Mouse (Mus musculus): ENCODE results near the gene Usp45. TPM values are rescaled to one million over a fixed set of nuclear protein-coding genes. Genes with fewer than 3 reads are reported as not detected.
"Not testable (repeated sequence)": the region's sequence is repeated elsewhere in the genome, so short reads cannot be mapped to it uniquely, and the experiment has no call there.

The Usp45 gene
- total RNA-seq (2021): 10 to 100 TPM; 16.2 to 18.9 TPM
- long read RNA-seq, experiment 1, partial matches to known transcripts: 0 of 6 reads
- long read RNA-seq, experiment 1, other reads (novel, unspliced or antisense): 6 of 6 reads
- long read RNA-seq, experiment 2, partial matches to known transcripts: 2 of 5 reads
- long read RNA-seq, experiment 2, other reads (novel, unspliced or antisense): 3 of 5 reads

- intact Hi-C loops (cut with DNase I): loop anchor here (2.0 kb wide), 1 partner anchor 24 kb away; no protein-coding TSS in a partner anchor
- DNase-seq: peak; percentile 56 to 67
Measured at GRCm38 (mm10) chr4:21766863-21767304, at the start of gene Usp45, which contains the start of gene Tstd3. Usp45 (plus strand) TSS chr4:21767156. Tstd3 (minus strand) TSS chr4:21767212.

- no peak for DNase-seq
- intact Hi-C loops (cut with DNase I): no loop called here
Measured at GRCm38 (mm10) chr4:21722752-21723334, 44.1 kb upstream of the Usp45 start.

GRCm38 (mm10) chr4:21726912-21727614 lies 39.9 kb upstream of the Usp45 start:
- intact Hi-C loops (cut with DNase I): no loop called here
- DNase-seq: peak in 1 of 2 experiments; percentile 6

GRCm38 (mm10) chr4:21727615-21728165 lies 39.3 kb upstream of the Usp45 start, which contains the start of gene Ccnc:
Ccnc (plus strand) TSS chr4:21727701.
- intact Hi-C loops (cut with DNase I): no loop called here
- DNase-seq: peak; percentile 86 to 87

GRCm38 (mm10) chr4:21739169-21739568 lies 27.8 kb upstream of the Usp45 start:
- intact Hi-C loops (cut with DNase I): no loop called here
- DNase-seq: no peak

GRCm38 (mm10) chr4:21744142-21744541 lies 22.8 kb upstream of the Usp45 start:
- intact Hi-C loops (cut with DNase I): not testable (repeated sequence)

GRCm38 (mm10) chr4:21745723-21746122 lies 21.2 kb upstream of the Usp45 start:
- DNase-seq: no peak
- intact Hi-C loops (cut with DNase I): no loop called here

More at GRCm38 (mm10) chr4:21744142-21744541, 22.8 kb upstream of the Usp45 start:
- DNase-seq: not testable (repeated sequence)

- DNase-seq: no peak
- intact Hi-C loops (cut with DNase I): no loop called here
Measured at GRCm38 (mm10) chr4:21755123-21755789, 11.7 kb upstream of the Usp45 start.

- DNase-seq: no peak
- intact Hi-C loops (cut with DNase I): no loop called here
Measured at GRCm38 (mm10) chr4:21758860-21759259, 8.1 kb upstream of the Usp45 start.

- intact Hi-C loops (cut with DNase I): no loop called here
- DNase-seq: no peak
Measured at GRCm38 (mm10) chr4:21761416-21762160, 5.4 kb upstream of the Usp45 start.

- no peak for DNase-seq
- intact Hi-C loops (cut with DNase I): no loop called here
Measured at GRCm38 (mm10) chr4:21763827-21764226, 3.1 kb upstream of the Usp45 start.

- intact Hi-C loops (cut with DNase I): loop anchor here (2.0 kb wide), 1 partner anchor 24 kb away; no protein-coding TSS in a partner anchor
- no peak for DNase-seq
Measured at GRCm38 (mm10) chr4:21766171-21766862, 639 bp upstream of the Usp45 start.

GRCm38 (mm10) chr4:21771064-21771463 lies 4.1 kb downstream of the Usp45 start:
- intact Hi-C loops (cut with DNase I): no loop called here
- no peak for DNase-seq

GRCm38 (mm10) chr4:21772306-21772705 lies 5.3 kb downstream of the Usp45 start:
- DNase-seq: no peak
- intact Hi-C loops (cut with DNase I): no loop called here

GRCm38 (mm10) chr4:21776091-21776945 lies 9.4 kb downstream of the Usp45 start:
- DNase-seq: peak; percentile 86 to 91
- intact Hi-C loops (cut with DNase I): no loop called here

- DNase-seq: no peak
- intact Hi-C loops (cut with DNase I): no loop called here
Measured at GRCm38 (mm10) chr4:21776946-21777265, 9.9 kb downstream of the Usp45 start.

GRCm38 (mm10) chr4:21780816-21781726 lies 14.1 kb downstream of the Usp45 start:
- DNase-seq: no peak
- intact Hi-C loops (cut with DNase I): no loop called here

Measured in gastrocnemius, postnatal 36 days (tissue).